Mouse (Mus musculus) cerebellum, adult 11 months (tissue): ENCODE measurements around the gene Pi16.
"Not testable (repeated sequence)": the region's sequence is repeated elsewhere in the genome, so short reads cannot be mapped to it uniquely, and the experiment has no call there.

Source experiments
- DNase-seq: peaks from one replicate; pipeline ENCODE4 v3.0.0; 2022

Gene Pi16

GRCm38 (mm10) chr17:29317380-29317779 is at the start of gene Pi16:
Pi16 (plus strand) TSS chr17:29317680.
- not testable (repeated sequence) for DNase-seq

- DNase-seq: no peak
These were observed 49.4 kb upstream of the Pi16 start for GRCm38 (mm10) chr17:29267931-29268681.

GRCm38 (mm10) chr17:29268682-29269348 is 48.7 kb upstream of the Pi16 start, which contains the start of gene BC004004:
BC004004 (plus strand) TSS chr17:29268788.
- peak; percentile 96 for DNase-seq

GRCm38 (mm10) chr17:29269349-29269706 is 48.2 kb upstream of the Pi16 start:
- DNase-seq: no peak

GRCm38 (mm10) chr17:29270148-29270698 is 47.3 kb upstream of the Pi16 start:
- no peak for DNase-seq

- DNase-seq: no peak
These were observed 44.3 kb upstream of the Pi16 start for GRCm38 (mm10) chr17:29273156-29273555.

GRCm38 (mm10) chr17:29273889-29274288 is 43.6 kb upstream of the Pi16 start:
- DNase-seq: no peak

GRCm38 (mm10) chr17:29280422-29280821 is 37.1 kb upstream of the Pi16 start:
- no peak for DNase-seq

- DNase-seq: no peak
These were observed 35.9 kb upstream of the Pi16 start for GRCm38 (mm10) chr17:29281541-29281940.

GRCm38 (mm10) chr17:29282216-29282952 is 35.1 kb upstream of the Pi16 start:
- DNase-seq: no peak

- DNase-seq: no peak
These were observed 25.7 kb upstream of the Pi16 start for GRCm38 (mm10) chr17:29291793-29292192.

GRCm38 (mm10) chr17:29292996-29293395 is 24.5 kb upstream of the Pi16 start:
- DNase-seq: no peak

- no peak for DNase-seq
These were observed 23.5 kb upstream of the Pi16 start for GRCm38 (mm10) chr17:29293807-29294605.

- DNase-seq: no peak
These were observed 21.6 kb upstream of the Pi16 start for GRCm38 (mm10) chr17:29295835-29296234.

- DNase-seq: no peak
These were observed 20.2 kb upstream of the Pi16 start for GRCm38 (mm10) chr17:29297321-29297720.

GRCm38 (mm10) chr17:29297813-29298212 is 19.7 kb upstream of the Pi16 start:
- DNase-seq: no peak

- DNase-seq: no peak
These were observed 18.2 kb upstream of the Pi16 start for GRCm38 (mm10) chr17:29299282-29299681.

GRCm38 (mm10) chr17:29300926-29301325 is 16.6 kb upstream of the Pi16 start:
- DNase-seq: no peak

- DNase-seq: no peak
These were observed 16.1 kb upstream of the Pi16 start for GRCm38 (mm10) chr17:29301421-29301820.

- no peak for DNase-seq
These were observed 15.3 kb upstream of the Pi16 start for GRCm38 (mm10) chr17:29302149-29302548.

GRCm38 (mm10) chr17:29303087-29303486 is 14.4 kb upstream of the Pi16 start:
- DNase-seq: no peak

GRCm38 (mm10) chr17:29303856-29304255 is 13.6 kb upstream of the Pi16 start:
- DNase-seq: no peak
